Mouse (Mus musculus) forebrain, embryonic 15.5 days (tissue): ENCODE measurements around the gene Ndufs8. TPM values are rescaled to one million over a fixed set of nuclear protein-coding genes. Genes with fewer than 3 reads are reported as not detected.

ENCODE experiments used
- ATAC-seq: fragments of 200-750 bp; cut with Nextera tagmentation; replicated peaks from 2 replicates; pipeline ENCODE4 v1.8.0; 2017; ENCODE audit warnings: mild to moderate bottlenecking, moderate TSS enrichment, moderate library complexity
- H3K27ac ChIP-seq: fragments of 300-500 bp; sonication (generic); replicated peaks from 2 replicates; pipeline ENCODE4 v1.5.1; 2015; ENCODE audit warnings: mild to moderate bottlenecking, inconsistent platforms
- H3K27me3 ChIP-seq: fragments of 300-500 bp; sonication (generic); 2 replicates; pipeline ENCODE4 v1.6.1; 2015; ENCODE audit warnings: inconsistent platforms
- H3K36me3 ChIP-seq: fragments of 300-500 bp; sonication (generic); 2 replicates; pipeline ENCODE4 v1.6.1; 2015; ENCODE audit warnings: mild to moderate bottlenecking, inconsistent platforms
- H3K4me1 ChIP-seq: fragments of 300-500 bp; sonication (generic); 2 replicates; pipeline ENCODE4 v1.6.1; 2015; ENCODE audit warnings: inconsistent platforms
- H3K4me2 ChIP-seq: fragments of 300-500 bp; sonication (generic); replicated peaks from 2 replicates; pipeline ENCODE4 v1.6.1; 2015; ENCODE audit warnings: mild to moderate bottlenecking, inconsistent platforms
- H3K4me3 ChIP-seq: fragments of 300-500 bp; sonication (generic); 2 replicates; pipeline ENCODE4 v1.5.1; 2015; ENCODE audit warnings: mild to moderate bottlenecking, inconsistent platforms
- H3K9ac ChIP-seq: fragments of 300-500 bp; sonication (generic); replicated peaks from 2 replicates; pipeline ENCODE4 v1.6.1; 2015; ENCODE audit warnings: mild to moderate bottlenecking, inconsistent platforms
- H3K9me3 ChIP-seq: fragments of 300-500 bp; sonication (generic); 2 replicates; pipeline ENCODE4 v1.6.1; 2016; ENCODE audit warnings: inconsistent platforms
- WGBS: fragments of 180-500 bp; shearing (Covaris S2); methylation state at CpG from one replicate; pipeline ENCODE4 v1.1.7; 2015; ENCODE audit warnings: mixed read lengths; 5-methylcytosine and 5-hydroxymethylcytosine counted together
- polyA plus RNA-seq: library from polyadenylated mRNA; unstranded; fragments of >200 nt; fragmentation: Nextera tagmentation; extraction: Ambion mirVana; gene quantifications from 2 replicates; pipeline ENCODE4 v1.2.1, GENCODE M21; 2015

Gene Ndufs8
- polyA plus RNA-seq, 1 experiment from 2014 or later: 195 TPM

- H3K27ac ChIP-seq: no peak overlapping the region
- WGBS: 94% methylated on average over 10 of the region's 10 CpGs
- no peaks in the 10 kb centered on the region for H3K27me3 ChIP-seq
- H3K4me2 ChIP-seq: no peak overlapping the region
- H3K4me3 ChIP-seq: no peak overlapping the region
- ATAC-seq: no peak
- H3K4me1 ChIP-seq: no peaks in the 10 kb centered on the region
- no peak overlapping the region for H3K9ac ChIP-seq
- H3K36me3 ChIP-seq: peaks cover 37% of the 10 kb centered on the region
- no peaks in the 10 kb centered on the region for H3K9me3 ChIP-seq
Measured at GRCm38 (mm10) chr19:3896208-3896607, 16.4 kb downstream of the Ndufs8 start.

DNA sequence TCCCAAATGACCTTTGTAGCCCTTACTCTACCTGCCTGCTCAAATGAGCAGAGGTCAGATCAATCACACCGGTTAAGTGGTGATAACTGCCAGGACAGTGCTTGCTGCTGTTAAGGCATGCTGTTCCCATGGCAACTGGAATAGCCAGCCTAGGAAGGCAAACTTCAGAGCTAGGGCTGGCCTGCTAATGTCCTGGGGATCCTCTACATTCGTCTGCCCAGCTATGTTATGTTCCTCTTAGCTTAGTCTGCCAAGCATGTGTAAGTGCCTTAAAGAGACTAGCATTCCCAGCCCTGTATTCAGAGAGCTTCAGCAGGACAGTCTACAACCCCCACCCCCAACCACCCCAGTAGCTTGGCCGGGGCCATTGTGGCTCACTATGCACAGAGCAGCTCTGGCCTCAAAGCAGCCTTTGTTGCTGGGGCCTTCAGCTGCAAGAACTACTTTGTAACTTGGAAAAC, 17.4 kb downstream of the Ndufs8 start:
- peaks cover 40% of the 10 kb centered on the region for H3K36me3 ChIP-seq
- 32% methylated on average over 3 of the region's 3 CpGs for WGBS
- H3K9ac ChIP-seq: no peak overlapping the region

GRCm38 (mm10) chr19:3894294-3894693, 18.3 kb downstream of the Ndufs8 start:
- no peak for ATAC-seq
- H3K27me3 ChIP-seq: no peaks in the 10 kb centered on the region
- H3K4me2 ChIP-seq: no peak overlapping the region
- H3K4me3 ChIP-seq: no peak overlapping the region
- H3K9ac ChIP-seq: no peak overlapping the region
- H3K4me1 ChIP-seq: no peaks in the 10 kb centered on the region
- 89% methylated on average over 2 of the region's 2 CpGs for whole genome bisulfite sequencing
- H3K36me3 ChIP-seq: peaks cover 47% of the 10 kb centered on the region
- H3K27ac ChIP-seq: no peak overlapping the region
- no peaks in the 10 kb centered on the region for H3K9me3 ChIP-seq

More for the DNA sequence above, 17.4 kb downstream of the Ndufs8 start:
- no peak overlapping the region for H3K4me3 ChIP-seq
- H3K9me3 ChIP-seq: no peaks in the 10 kb centered on the region
- no peaks in the 10 kb centered on the region for H3K27me3 ChIP-seq
- peak; percentile 63 for ATAC-seq
- no peaks in the 10 kb centered on the region for H3K4me1 ChIP-seq
- no peak overlapping the region for H3K27ac ChIP-seq
- no peak overlapping the region for H3K4me2 ChIP-seq

- no peak overlapping the region for H3K9ac ChIP-seq
- no peaks in the 10 kb centered on the region for H3K4me1 ChIP-seq
- no peak overlapping the region for H3K4me2 ChIP-seq
- WGBS: 92% methylated on average over 4 of the region's 4 CpGs
- H3K27ac ChIP-seq: no peak overlapping the region
- no peak for ATAC-seq
- no peaks in the 10 kb centered on the region for H3K9me3 ChIP-seq
- H3K27me3 ChIP-seq: no peaks in the 10 kb centered on the region
- H3K36me3 ChIP-seq: peaks cover 53% of the 10 kb centered on the region
- H3K4me3 ChIP-seq: no peak overlapping the region
Measured at GRCm38 (mm10) chr19:3893545-3894116, 18.9 kb downstream of the Ndufs8 start.

DNA sequence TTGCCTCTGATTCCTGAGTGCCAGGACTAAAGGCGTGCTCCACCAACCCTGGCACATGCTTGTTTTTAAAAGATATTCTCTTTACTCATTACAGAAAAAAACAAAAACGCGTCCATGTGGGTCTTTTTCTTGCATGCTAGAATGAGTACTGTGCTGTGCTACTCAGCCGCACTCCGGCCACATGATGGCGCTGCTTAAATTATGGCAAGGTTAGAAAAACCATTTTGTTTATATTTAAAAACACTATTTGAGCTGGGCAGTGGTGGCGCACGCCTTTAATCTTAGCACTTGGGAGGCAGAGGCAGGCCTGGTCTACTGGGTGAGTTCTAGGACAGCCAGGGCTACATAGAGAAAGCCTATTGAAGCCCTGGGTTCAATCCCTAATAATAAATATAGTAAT, 22.4 kb downstream of the Ndufs8 start:
- Histone ChIP-seq H3K9ac (no peak overlapping the region), H3K4me1 (no peaks in the 10 kb centered on the region), H3K27me3 (no peaks in the 10 kb centered on the region), H3K4me2 (no peak overlapping the region), H3K27ac (no peak overlapping the region), H3K36me3 (peaks cover 61% of the 10 kb centered on the region), H3K4me3 (no peak overlapping the region), H3K9me3 (no peaks in the 10 kb centered on the region)
- ATAC-seq: no peak
- 90% methylated on average over 8 of the region's 8 CpGs for WGBS

GRCm38 (mm10) chr19:3889096-3889495, 23.5 kb downstream of the Ndufs8 start:
- Histone ChIP-seq H3K4me3 (no peak overlapping the region), H3K9ac (no peak overlapping the region), H3K27me3 (no peaks in the 10 kb centered on the region), H3K4me2 (no peak overlapping the region), H3K27ac (no peak overlapping the region), H3K4me1 (no peaks in the 10 kb centered on the region), H3K9me3 (no peaks in the 10 kb centered on the region), H3K36me3 (peaks cover 56% of the 10 kb centered on the region)
- no peak for ATAC-seq
- 95% methylated on average over 5 of the region's 5 CpGs for WGBS

GRCm38 (mm10) chr19:3884325-3884990, 28.1 kb downstream of the Ndufs8 start:
- no peaks in the 10 kb centered on the region for H3K9me3 ChIP-seq
- ATAC-seq: no peak
- peaks cover 24% of the 10 kb centered on the region for H3K36me3 ChIP-seq
- H3K27me3 ChIP-seq: no peaks in the 10 kb centered on the region
- H3K27ac ChIP-seq: no peak overlapping the region
- no peaks in the 10 kb centered on the region for H3K4me1 ChIP-seq
- WGBS: 84% methylated on average over 6 of the region's 6 CpGs
- H3K9ac ChIP-seq: no peak overlapping the region
- H3K4me2 ChIP-seq: no peak overlapping the region
- no peak overlapping the region for H3K4me3 ChIP-seq

- peaks cover 12% of the 10 kb centered on the region for H3K36me3 ChIP-seq
- H3K4me2 ChIP-seq: no peak overlapping the region
- no peaks in the 10 kb centered on the region for H3K4me1 ChIP-seq
- no peaks in the 10 kb centered on the region for H3K9me3 ChIP-seq
- H3K27ac ChIP-seq: no peak overlapping the region
- no peaks in the 10 kb centered on the region for H3K27me3 ChIP-seq
- H3K4me3 ChIP-seq: no peak overlapping the region
- ATAC-seq: no peak
- 37% methylated on average over 4 of the region's 4 CpGs for WGBS
- H3K9ac ChIP-seq: no peak overlapping the region
Measured at GRCm38 (mm10) chr19:3882214-3882613, 30.4 kb downstream of the Ndufs8 start.

DNA sequence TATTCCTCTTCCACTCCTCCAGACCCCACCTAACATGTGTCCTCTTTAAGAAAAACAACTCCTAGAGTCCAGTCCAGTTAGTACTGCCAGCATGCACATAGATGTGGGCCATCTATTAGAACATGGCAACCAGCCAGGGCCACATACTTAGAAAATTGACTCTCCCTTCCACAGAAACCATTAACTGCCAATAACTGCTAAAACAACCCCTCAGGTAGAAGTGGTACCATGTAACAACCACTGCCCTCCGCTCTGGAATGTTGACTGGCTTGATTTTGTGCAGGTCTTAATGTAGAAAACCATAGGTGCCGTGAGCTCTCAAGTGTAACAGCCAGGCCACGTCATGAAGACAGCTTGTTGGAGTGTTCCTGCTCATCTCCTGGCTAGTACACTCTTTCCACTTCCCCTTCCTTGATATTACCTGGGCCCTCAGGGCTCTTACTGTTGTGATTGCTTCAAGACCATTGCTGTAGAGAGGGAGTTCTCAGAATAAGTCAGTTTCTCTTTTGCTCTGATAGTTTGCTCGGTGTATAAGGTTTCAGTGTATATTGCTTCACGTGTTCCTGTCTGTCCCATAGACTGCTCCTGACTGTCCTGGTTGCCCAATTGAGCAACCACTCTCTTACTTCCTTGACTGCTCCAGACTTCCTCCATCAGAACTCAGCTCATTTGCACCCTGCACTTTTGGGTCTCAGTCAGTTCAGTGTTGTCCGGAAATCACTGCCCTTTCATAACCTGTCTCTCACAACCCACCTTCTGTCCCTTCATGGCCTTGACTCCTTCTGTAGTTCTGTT, 32.3 kb downstream of the Ndufs8 start:
- H3K9ac ChIP-seq: no peak overlapping the region
- no peaks in the 10 kb centered on the region for H3K36me3 ChIP-seq
- no peak overlapping the region for H3K4me3 ChIP-seq
- no peak overlapping the region for H3K4me2 ChIP-seq
- H3K4me1 ChIP-seq: no peaks in the 10 kb centered on the region
- ATAC-seq: no peak
- H3K27ac ChIP-seq: no peak overlapping the region
- WGBS: 92% methylated on average over 6 of the region's 6 CpGs
- no peaks in the 10 kb centered on the region for H3K9me3 ChIP-seq
- H3K27me3 ChIP-seq: no peaks in the 10 kb centered on the region

DNA sequence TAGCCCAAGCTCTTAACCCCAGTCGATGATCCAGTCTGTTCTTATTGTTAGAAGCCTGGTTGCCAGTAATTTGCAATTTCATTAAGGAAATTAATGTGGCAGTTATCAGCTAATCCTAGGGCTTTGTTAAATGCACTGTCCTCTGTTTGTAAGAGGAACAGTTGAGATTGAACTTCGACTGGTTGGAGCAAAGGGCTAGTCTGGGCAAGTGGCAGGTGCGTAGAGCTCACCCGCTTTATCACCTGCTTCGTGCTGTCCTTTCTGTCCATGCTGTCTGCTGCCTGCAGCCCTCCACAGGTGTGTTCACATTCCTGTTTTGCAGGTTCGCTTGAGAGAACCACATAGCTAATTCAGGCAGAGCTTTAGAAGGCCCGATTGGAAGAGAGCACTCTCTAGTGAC, 37.5 kb downstream of the Ndufs8 start:
- Histone ChIP-seq H3K4me1 (no peaks in the 10 kb centered on the region), H3K4me2 (no peak overlapping the region), H3K27me3 (no peaks in the 10 kb centered on the region), H3K9ac (no peak overlapping the region), H3K36me3 (no peaks in the 10 kb centered on the region), H3K27ac (no peak overlapping the region), H3K9me3 (no peaks in the 10 kb centered on the region), H3K4me3 (no peak overlapping the region)
- no peak for ATAC-seq
- WGBS: 87% methylated on average over 7 of the region's 7 CpGs

GRCm38 (mm10) chr19:3872373-3872772, 40.2 kb downstream of the Ndufs8 start:
- Histone ChIP-seq H3K4me2 (no peak overlapping the region), H3K27ac (no peak overlapping the region), H3K9me3 (no peaks in the 10 kb centered on the region), H3K36me3 (no peaks in the 10 kb centered on the region), H3K9ac (no peak overlapping the region), H3K4me3 (no peak overlapping the region), H3K27me3 (no peaks in the 10 kb centered on the region), H3K4me1 (peaks cover 3% of the 10 kb centered on the region; the same call in 1 of the 2 replicates)
- ATAC-seq: no peak
- WGBS: 64% methylated on average over 4 of the region's 4 CpGs

- Histone ChIP-seq H3K36me3 (no peaks in the 10 kb centered on the region), H3K9me3 (no peaks in the 10 kb centered on the region), H3K27me3 (no peaks in the 10 kb centered on the region), H3K4me1 (peaks cover 3% of the 10 kb centered on the region; the same call in 1 of the 2 replicates), H3K27ac (no peak overlapping the region), H3K9ac (no peak overlapping the region), H3K4me3 (no peak overlapping the region), H3K4me2 (no peak overlapping the region)
- ATAC-seq: no peak
Measured at GRCm38 (mm10) chr19:3871468-3871867, 41.1 kb downstream of the Ndufs8 start.
